Mouse (Mus musculus): ENCODE data around the gene Ppp1r21.

The Ppp1r21 gene

DNA sequence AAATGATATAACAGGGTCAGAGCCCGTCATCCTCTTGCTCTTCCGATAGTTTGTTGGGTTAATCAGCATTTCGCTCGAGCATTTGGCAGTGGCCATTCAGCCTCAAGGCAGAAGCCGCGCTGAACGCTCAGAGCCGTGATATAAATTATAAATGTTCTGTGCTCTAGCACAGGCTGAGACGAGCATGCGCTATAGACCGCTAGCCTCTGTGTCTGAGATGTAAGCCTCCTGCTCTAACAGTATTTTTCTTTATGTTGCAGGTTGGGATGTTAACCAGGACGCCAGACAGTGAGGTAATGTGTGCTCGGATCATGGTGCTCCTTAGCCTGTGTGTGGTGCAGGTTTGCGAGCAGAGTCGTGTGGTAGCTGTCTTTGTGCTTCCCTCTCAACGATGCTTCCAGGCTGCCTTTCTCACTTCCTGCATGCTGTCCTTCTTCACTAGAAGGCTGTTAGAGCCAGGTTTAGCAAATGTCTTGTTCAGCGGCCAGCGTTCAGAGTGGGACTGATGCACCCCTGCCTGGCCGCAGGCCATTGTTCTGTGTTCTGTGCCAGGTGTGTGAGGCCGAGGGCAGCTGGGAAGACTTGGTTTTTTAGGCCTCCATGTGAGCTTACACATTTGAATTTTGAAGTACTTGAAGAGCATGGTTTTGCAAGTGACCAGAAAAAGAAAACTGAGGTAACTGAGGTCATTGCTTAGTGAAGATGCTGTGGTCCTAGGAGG lies 48.8 kb downstream of the Ppp1r21 start:
- DNase-seq: no peak

- no peak for DNase-seq
Observed at GRCm38 (mm10) chr17:88580556-88580955, 50.6 kb downstream of the Ppp1r21 start.

DNA sequence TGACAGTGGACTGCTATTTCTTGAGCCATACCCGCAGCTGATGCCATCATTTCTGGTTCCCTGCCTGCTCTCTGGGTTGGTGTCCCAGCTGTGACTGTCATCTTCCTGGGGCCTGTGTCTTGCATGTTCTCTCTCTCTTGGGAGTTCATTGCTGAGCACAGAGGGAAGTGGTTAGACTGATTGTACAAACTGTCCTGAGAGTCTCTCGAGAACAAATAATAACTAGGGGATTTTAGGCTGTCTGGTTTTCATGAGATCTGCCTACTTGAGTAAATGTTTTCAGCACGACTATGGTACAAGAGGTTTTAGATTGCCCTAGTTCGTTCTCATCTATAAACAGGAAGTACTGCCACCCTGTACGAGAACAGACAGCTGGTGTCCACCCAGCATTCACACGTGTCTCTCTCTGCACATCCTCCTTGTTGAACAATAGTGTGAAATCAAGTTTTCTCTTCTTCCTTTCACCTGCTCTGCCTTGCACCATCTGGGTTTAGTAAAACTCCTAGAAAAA lies 51.6 kb downstream of the Ppp1r21 start:
- peak in 1 of 2 experiments; percentile 16 for DNase-seq

DNA sequence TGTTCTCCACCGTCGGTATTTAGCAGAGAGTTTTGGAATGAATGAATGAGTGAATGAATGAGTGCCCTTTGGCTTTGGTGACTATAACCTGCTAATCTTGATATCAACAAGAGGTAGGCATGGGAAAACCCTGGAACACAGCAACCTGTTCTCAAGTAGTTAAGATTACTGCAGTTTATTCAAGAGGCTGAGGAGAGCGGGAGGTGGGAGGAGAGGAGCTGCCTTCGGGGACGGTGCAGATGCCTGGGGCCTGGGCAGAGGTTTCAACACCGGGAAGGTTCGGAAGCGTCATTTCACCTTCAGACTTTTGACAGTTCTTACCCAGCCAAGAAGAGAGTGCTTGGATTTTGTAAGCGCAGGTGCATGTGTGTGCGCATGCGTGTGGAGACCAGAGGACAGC lies 53.1 kb downstream of the Ppp1r21 start:
- peak in 1 of 2 experiments; percentile 16 for DNase-seq

GRCm38 (mm10) chr17:88583411-88583810 lies 53.5 kb downstream of the Ppp1r21 start:
- no peak for DNase-seq

DNA sequence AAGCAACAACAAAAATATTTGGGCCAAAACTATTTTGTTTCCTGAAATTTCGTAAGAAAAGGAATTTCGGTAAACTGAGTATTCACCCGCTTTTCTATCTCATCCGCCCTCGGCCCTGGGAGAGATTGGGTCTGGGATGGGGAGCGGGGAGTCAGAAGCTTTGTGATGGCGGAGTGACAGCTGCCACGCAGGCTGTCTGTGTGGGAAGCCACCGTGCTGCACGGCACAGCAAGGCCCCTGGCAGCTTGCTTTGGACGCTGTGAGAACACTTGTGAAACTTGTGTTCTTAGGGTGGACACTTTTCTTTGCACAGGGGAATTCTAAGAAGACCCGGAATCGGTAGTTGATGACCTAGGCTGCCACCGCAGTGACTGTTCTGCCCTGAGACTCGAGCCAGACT lies 57.5 kb downstream of the Ppp1r21 start:
- DNase-seq: no peak

- no peak for DNase-seq
Observed at GRCm38 (mm10) chr17:88588228-88588627, 58.3 kb downstream of the Ppp1r21 start.

DNA sequence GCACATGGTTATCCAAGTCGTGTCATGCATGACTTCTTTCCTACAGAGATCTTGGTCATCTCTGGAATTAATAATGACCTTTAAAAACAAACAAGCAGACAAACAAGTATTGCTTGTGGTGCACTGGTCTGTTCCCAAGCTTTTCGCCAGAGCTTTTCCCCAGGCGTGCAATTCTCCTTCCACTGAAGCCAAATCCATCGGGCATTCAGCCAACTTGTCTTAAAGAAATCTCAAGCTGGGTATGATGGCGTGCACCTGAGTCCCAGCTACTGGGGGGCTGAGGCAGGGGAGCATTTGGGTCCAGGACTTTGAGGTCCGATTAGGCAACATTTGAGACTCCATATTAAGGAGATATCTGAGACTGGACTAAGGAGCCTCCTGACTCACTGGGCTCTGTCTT lies 60.3 kb downstream of the Ppp1r21 start:
- DNase-seq: no peak

DNA sequence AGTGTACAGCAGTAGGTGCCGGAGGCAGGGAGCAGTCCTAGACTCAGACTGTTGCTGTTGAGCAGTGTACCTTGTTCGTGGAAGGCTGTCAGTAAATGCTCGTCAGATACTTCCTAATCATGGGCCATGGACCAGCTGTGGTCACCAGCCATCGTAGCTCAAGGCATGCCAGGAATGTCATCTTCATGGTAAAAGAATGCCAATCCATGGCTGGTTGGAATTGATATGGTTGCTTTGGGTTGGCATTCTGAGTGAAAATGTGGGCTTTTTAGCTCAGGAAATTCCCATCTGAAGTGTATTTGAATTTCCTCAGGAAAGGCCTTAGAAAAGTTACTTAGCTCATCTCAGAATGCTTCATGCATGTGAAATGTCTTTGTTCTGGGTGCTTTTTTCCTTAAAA lies 65.2 kb downstream of the Ppp1r21 start:
- DNase-seq: no peak

DNA sequence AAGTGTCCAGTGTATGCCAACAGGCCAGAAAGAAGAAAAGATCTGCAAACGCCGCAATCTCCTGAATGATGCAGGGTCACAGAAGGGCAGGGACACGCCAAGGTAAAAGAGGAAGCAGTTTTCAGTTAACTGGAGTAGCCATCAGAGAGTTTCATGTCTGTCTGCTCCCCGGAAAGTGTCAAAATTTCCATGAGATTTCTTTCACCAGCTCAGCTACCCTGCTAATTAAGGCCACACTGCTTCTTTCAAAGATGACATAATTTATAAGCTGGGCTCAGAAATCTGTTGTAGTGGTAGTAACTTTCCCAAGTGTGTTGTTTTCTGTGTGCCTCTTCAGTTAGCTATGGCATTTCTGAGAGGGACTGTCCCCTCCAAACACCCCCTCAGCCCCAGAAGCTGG lies 66.2 kb downstream of the Ppp1r21 start:
- DNase-seq: no peak

- DNase-seq: no peak
Observed at GRCm38 (mm10) chr17:88596544-88597221, 66.8 kb downstream of the Ppp1r21 start.

DNA sequence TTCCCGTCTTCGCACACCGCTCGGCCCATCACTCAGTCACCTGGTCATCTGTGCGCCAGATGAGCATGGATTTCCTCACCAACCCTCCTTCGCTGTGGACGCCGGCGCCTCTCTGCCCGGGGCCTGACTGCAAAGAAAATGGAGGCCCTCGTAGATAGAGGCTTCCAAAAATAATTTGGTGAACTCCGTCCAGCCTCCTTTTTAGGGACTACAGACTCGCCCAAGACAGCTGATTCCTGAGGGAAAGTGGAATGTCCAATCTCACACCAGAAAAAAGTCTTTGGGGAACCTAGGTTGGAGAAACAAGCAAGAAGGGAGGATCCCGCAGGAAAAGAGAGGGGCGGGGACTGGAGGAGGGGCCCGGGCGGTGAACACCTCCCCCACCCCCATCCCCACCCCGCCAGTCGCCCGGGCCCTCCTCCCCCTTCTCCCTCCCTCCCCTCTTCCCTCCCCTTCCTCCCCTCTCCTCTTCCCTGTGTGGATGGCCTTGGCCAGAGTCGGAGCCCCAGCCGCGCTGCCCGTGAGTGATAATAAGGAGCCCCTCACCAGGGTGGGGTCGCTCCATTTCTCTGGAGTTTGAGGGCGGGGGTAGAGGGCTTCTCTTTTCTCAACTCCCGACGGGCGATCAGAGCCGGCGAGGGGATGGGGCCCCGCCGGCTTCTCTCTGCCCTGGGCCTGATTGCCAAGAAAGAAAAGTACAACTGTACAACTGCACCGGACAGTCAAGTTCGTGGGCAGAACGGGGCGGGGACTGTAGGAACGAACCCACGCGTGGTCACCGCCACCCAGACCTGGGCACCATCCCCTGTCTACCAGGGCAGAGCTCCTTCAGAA lies 67.5 kb downstream of the Ppp1r21 start, which contains the start of gene Ston1:
TSS of gene Ston1 (plus strand) at position 463 of the 834 bp plus-strand sequence.
- DNase-seq: peak; percentile 87

GRCm38 (mm10) chr17:88598056-88598420 lies 68.1 kb downstream of the Ppp1r21 start:
- no peak for DNase-seq

DNA sequence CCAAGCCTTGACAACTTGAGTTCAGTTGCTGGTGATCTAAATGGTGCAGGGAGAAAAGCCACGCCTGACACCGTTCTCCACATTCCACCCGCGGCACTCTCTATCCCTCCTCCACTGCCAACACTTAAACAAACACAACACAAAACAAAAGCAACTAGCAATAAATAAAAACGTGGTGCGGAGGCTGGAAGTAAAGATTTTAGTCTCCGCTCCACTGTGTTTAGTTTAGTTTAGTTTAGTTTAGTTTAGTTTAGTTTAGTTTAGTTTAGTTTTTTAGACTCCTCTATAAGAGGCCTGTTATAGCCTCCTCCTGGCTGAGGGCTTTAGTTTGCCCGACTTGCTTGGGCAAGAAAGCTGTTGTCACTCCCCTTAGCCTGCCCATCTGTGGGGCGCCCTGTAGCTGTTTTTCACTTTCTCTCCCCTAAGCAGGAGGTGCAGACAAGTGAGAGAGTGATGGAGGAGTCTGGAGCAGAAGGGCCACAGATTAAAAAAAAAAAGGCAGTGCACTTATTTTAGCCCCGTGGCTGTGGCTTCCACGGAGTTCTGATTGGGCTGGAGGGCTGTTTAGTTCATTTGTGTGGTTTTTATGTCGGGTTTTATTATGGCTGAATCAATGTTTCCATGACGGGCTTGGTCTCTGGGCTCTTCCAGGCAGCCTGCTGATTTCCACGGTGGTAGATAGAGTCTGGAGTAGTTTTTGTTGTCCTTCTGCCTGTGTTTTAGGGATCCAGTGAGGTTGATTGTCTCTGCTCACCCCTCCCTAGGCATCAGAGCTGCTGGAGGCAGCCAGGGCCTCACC lies 68.9 kb downstream of the Ppp1r21 start:
- no peak for DNase-seq

- no peak for DNase-seq
Observed at GRCm38 (mm10) chr17:88600492-88601026, 70.6 kb downstream of the Ppp1r21 start.

DNA sequence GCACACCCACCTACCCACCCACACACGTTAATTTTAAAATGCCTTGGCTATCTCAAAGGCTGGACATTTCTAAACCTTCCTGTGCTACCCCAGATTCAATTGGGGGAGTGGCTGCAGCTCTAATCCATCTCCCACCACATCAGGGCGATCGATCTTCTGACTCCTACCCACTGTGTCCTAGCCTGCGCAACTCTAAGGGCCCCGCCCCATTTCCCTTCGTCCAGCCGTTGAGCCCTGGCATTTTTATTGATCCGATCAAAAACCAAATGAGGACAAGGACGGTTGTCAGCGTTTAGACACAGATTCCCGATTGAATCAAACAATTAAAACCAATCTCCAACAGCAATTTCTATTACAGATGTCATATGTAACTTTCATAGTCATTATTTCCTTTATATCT lies 74.0 kb downstream of the Ppp1r21 start:
- no peak for DNase-seq

DNA sequence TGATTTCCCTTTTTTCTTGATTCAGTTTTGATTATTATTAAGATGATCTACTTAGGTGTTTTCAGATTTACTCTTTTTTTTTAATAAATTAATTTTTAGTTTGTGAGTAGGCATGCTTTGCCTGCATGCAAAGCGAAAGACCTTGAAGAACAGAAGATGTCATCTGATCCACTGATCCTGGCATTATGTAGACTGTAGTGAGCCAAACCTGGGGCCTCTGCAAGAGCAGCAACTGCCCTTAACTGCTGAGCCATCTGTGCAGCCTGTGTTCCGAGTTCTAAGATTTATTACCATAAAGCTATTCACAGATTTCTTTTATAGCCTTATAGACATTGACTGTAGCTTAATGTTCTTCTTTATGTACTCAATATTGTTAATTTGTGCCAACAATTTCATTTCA lies 76.1 kb downstream of the Ppp1r21 start:
- DNase-seq: no peak

GRCm38 (mm10) chr17:88609361-88609760 lies 79.4 kb downstream of the Ppp1r21 start:
- DNase-seq: no peak

- DNase-seq: no peak
Observed at GRCm38 (mm10) chr17:88611057-88611456, 81.1 kb downstream of the Ppp1r21 start.

DNA sequence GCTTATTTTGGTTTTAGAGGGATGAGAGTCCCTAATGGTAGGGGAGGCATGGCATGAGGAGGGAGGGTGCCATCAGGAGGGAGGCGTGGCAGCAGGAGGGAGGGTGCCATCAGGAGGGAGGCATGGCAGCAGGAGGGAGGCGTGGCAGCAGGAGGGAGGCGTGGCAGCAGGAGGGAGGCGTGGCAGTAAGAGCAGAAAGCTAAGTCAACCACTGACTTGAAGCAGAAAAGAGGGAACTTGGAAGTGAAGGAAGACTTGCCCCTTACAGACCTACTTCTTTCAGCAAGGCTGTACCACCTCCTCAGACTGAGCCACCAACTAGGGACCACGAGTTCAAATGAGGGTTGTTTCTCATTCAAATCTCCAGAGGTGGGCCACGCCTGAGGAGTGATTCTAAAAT lies 83.3 kb downstream of the Ppp1r21 start:
- no peak for DNase-seq

DNA sequence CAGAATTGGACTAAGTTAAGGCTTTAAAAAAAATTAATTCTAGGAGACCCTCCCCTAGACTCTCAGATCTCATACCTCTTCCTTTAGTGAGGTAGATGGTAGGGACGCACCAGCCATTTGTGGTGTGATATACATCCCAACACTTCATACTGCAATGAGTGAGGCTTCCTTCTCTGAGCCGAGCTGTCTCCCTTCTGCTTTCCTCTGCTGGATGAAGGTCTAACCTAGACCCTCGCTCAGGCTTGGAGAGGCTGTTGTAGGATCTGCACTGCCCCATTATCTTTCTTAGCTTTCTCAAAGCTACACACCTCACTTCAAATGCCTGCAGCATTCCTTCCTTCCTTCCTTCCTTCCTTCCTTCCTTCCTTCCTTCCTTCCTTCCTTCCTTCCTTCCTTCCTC lies 83.8 kb downstream of the Ppp1r21 start:
- DNase-seq: no peak

GRCm38 (mm10) chr17:88614234-88614633 lies 84.3 kb downstream of the Ppp1r21 start:
- DNase-seq: peak in 1 of 2 experiments; percentile 67

Measured in lung, postnatal 4 days (tissue).